Mouse (Mus musculus) A20 (cell line): ENCODE measurements at regions not wholly inside any gene's neighbourhood (a gene's known extent, or its start where the extent isn't known, plus 50 kb on each side); places are given as distances from the start of the nearest gene placed in this dataset.
"Not testable (repeated sequence)": the region's sequence is repeated elsewhere in the genome, so short reads cannot be mapped to it uniquely, and the experiment has no call there.

ENCODE experiments used
- DNase-seq: peaks from one replicate; pipeline ENCODE4 v3.0.0-alpha.2; 2011; ENCODE audit warnings: low read depth, low spot score

DNA sequence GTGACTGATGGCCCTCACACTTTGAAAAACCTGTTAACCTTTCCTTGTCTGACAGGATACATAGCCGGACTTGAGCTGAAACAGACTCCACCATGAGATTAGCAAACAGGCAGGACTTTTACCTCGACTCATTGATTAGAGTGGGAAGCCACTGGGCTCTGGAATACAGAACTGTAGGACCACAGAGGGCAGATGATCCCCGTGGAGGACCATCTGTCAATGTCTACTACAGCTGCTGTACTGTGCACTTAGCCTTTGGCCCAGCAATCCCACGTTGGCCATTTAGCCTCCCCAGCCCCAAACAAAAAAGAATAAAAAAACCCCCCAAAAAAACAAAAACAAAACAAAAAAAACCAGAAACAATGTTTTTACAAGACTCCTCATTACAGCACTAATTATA, 103.9 kb upstream of the Dazl start:
- no peak for DNase-seq

DNA sequence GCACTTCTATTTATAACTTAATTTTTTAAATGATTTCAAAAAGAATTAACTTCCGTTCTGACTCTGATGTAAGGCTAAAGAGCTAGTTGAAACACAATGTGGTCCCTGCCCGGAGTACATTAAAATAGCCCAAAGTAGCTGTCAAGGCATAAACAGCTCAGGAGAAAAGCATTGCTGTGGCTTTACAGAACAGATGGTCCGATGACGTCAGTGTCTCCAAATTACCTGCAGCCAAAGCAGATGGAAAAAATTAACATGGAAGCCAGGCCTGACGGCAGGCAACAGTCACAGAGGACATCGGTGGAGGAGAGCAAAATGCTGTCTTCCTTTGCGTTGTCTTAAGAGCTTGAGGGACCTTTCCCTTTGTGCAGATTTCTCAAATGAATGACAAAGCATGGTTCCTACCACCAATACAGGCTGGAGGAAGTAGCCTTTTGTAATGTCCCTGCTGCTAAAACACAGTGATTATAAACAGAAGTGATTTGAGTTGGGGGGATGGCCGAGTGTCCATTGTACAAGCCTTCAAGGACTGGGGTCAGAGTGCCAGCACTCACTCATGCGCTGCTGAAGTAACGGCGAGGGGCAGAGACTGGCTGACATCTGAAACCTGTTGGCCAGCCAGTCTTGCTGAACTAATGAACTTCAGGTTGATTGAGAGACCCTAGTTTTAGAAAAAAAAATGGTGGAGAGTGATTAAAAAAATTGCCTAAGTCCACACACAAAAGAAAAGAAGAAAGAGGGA, 101.8 kb upstream of the Plcl2 start:
- DNase-seq, result no peak

DNA sequence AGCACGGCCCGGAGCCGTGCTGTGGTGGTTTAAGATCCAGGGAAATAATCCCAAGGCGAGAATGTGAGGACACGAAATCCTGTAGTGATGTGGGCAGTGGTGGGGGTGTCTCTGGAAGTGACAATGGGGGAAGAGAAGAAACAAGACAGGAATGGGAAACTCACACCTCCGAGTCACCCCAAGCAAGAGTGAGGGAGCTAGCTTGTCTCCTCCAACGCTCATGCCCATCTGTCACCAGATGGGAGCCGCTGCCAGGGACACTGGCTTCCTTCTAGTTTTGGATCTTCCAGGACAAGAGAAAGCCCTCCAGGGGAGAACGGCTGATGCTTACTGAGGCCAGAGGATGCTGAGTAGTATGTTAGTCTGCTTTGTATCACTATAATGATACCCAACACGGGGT, 100.6 kb upstream of the Plcl2 start:
- DNase-seq, result no peak

DNA sequence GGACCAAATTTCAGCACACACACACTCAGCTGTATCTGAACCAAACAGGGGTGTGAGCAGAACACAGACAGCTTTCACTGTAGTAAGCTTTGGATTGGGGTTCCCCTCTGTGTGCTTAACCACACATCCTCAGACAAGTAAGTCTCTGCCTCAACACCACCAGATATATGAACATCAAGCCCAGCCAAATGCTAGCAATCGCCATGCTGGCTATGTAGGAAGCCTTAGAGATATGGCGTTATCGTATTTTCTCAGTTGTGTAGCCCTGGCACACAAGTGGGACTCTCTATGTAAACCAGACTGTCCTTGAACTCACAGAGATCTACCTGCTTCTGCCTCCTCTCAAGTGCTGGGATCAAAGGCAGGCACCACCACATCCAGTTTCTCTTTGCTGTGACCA, 99.9 kb upstream of the Plcl2 start:
- no peak for DNase-seq

DNA sequence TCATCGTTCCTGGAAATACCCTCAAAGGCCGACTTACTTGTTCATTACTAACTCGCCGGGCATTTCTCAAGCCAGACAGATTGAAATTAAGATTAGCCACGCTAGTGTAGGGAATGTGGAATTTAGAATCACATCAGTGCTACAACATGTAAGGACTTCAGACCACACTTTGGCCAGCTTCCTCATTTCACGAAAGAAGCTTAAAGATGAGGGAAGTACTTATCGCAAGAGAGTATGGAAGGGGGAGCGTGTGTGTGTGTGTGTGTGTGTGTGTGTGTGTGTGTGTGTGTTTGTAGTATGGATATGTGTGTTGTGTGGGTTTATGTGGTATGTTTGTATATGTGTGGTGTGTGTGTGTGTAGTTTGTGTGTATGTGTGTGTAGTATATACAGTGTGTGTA, 99.3 kb upstream of the Plcl2 start:
- DNase-seq, result no peak

GRCm38 (mm10) chr17:50410296-50410695, 98.9 kb upstream of the Plcl2 start:
- no peak for DNase-seq

DNA sequence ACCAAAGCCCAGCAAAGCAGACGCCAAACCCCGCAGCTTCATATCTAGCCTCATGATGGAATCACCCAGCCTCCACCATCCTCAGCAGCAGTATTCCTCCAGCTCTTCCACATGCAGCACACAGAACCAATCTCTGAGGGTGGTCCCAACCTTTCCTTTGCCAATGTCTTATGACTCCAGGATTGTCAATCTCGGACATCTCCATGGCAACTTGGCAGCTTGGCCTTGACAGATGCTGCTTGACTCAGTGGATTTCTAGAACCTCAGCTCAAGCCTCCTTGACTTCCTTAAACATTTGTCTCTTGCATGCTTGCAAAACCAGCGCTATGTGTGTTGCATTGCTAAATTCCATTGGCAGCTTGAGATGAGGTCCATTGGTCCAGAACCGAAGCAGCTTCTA, 96.8 kb upstream of the Plcl2 start:
- no peak for DNase-seq

DNA sequence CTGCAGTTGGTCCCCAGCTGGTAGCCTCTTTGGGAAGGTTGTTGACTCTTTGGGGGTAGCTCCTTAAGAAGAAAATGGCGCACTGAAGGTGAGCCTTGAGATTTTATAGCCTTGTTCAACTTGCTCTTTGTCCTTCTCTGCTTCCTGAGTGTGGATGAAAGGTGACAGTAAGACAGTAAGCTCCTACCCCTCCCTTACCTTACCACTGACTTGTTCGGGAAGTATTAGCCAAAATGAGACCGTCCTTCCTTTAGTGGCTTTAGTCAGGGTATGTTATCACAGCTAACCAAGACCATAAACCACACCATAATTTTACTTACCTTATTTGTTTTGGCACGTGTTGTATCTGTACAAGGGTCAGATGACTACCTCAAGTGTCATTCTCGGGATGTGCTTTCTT, 95.3 kb upstream of the Plcl2 start:
- no peak for DNase-seq

GRCm38 (mm10) chr17:50415331-50416005, 93.7 kb upstream of the Plcl2 start:
- peak; percentile 80 for DNase-seq

- no peak for DNase-seq
Measured at GRCm38 (mm10) chr17:50416119-50416518, 93.1 kb upstream of the Plcl2 start.

- DNase-seq, result no peak
Measured at GRCm38 (mm10) chr17:50416538-50417113, 92.6 kb upstream of the Plcl2 start.

GRCm38 (mm10) chr17:50418863-50419383, 90.3 kb upstream of the Plcl2 start:
- peak; percentile 35 for DNase-seq

- not testable (repeated sequence) for DNase-seq
Measured at GRCm38 (mm10) chr17:50419551-50419950, 89.7 kb upstream of the Plcl2 start.

- DNase-seq, result no peak
Measured at GRCm38 (mm10) chr17:50419966-50420365, 89.2 kb upstream of the Plcl2 start.

- DNase-seq, result no peak
Measured at GRCm38 (mm10) chr17:50420690-50421089, 88.5 kb upstream of the Plcl2 start.

- DNase-seq, result no peak
Measured at GRCm38 (mm10) chr17:50421476-50421875, 87.7 kb upstream of the Plcl2 start.

- DNase-seq, result no peak
Measured at GRCm38 (mm10) chr17:50425110-50425509, 84.1 kb upstream of the Plcl2 start.

DNA sequence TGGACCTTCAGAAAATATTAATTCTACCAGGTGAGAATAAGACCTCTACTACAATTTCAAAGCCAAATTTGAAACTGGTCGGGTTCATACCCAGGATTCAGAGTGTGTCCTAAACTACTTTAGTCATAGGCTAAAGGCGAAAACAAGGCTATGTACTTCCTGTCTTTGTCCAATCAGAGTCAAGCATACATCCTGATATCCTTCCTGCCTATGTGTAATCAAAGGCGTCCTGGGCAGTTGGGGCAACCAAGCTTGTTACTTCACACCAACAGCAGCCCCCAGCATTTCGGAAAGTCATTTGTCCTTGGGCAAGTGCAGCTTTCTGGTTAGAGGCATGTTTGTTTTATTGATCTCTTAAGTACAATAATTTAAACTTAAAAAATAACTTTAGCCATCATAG, 83.7 kb upstream of the Plcl2 start:
- no peak for DNase-seq

DNA sequence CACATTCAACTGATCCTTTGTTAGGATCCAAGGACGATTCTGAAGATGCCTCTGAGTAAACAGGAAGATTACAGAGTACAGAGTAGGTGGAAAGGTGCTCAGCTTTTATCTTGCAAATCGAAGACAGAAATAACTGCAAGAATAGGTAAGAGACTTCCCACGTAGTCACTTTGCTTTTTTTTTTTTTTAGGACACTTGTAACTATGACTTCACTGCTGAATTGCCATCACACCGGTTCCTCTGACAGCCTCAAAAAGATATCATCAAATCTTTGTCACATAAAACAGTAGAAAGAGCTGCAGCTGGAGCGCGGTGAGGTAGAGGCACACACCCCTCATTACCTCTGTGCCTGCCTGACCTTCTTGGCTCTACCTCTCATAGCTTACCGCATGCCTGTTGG, 83.1 kb upstream of the Plcl2 start:
- DNase-seq, result no peak

- DNase-seq, result no peak
Measured at GRCm38 (mm10) chr17:50427331-50428003, 81.7 kb upstream of the Plcl2 start.

GRCm38 (mm10) chr17:50428004-50428560, 81.1 kb upstream of the Plcl2 start:
- DNase-seq, result no peak

DNA sequence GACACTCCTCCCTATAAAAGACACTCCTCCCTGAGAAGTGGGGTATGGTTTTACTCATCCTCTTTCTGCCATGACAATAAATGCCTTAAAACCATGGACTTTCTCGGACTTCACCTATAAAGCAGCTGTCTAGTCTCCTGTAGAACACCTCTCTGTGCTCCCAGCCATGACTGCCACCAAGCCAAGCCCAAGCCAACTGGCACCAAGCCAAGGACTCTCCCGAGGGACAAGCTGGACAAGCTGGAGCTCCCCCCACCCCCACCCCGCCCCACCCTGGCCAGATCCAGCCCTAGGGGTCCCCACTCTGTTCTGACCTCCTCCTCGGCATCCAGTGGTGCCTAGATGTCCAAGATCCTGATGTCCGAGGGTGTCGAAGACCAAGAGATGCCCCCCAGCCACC, 76.6 kb upstream of the Plcl2 start:
- DNase-seq, result no peak
